Mouse (Mus musculus) lung, adult 2 months (tissue): ENCODE data around the gene Zfp710.

Experiments
- CTCF ChIP-seq: fragments of 200-500 bp; IDR thresholded peaks from 2 replicates; pipeline ENCODE4 v1.5.1; 2011; ENCODE audit warnings: mild to moderate bottlenecking, low read length, control low read depth; ENCODE audit not compliant: insufficient read depth
- POLR2A ChIP-seq: fragments of 200-500 bp; IDR thresholded peaks from 2 replicates; pipeline ENCODE4 v1.6.1; 2011; ENCODE audit warnings: low read depth, mild to moderate bottlenecking, control low read depth, low read length, borderline replicate concordance; ENCODE audit errors: extremely low read depth

DNA sequence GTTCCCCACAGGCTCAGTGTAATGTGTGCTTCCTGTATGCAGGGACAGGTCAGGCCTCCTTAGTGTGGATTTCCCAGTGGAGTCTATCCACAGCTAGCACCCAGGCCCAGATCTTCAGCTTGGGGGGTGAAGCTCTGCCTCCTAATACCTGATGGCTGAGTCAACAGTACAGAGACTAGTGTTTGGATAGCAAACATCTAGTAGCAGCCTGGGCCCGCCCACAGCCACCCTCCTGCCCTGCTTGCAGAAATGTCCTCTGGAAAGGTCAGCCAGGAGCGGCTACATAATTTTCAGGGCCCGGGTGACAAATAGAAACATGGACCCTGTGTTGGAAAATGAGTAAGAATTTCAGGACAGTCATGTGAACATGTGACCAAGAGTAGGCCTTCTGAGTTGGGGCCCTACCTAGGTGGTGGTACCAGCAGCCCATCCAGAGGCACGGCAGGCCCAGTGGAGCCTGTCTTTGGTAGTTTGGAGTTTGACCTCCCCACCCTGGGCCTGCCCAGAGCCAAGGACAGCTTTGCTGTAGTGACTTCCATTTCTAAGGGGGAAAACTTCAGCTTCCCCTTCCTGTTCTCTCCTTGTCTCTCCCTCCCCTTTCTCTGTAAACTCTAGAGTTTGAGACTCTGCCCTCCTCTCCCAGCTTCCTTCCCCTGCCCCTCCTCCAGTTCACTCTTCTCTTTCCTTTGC, 32.5 kb downstream of the Zfp710 start:
- no peak for TF ChIP-seq CTCF
- no peak for TF ChIP-seq POLR2A
